Mouse (Mus musculus) heart, embryonic 16.5 days (tissue): ENCODE results near the gene Zfp617. TPM values are rescaled to one million over a fixed set of nuclear protein-coding genes. Genes with fewer than 3 reads are reported as not detected.
"Not testable (repeated sequence)": the region's sequence is repeated elsewhere in the genome, so short reads cannot be mapped to it uniquely, and the experiment has no call there.

Source experiments
- ATAC-seq: fragments of 200-750 bp; cut with Nextera tagmentation; replicated peaks from 2 replicates; pipeline ENCODE4 v1.8.0; 2017; ENCODE audit warnings: moderate number of reproducible peaks; ENCODE audit not compliant: insufficient read depth, low FRiP score; ENCODE audit errors: extremely low read depth
- H3K27ac ChIP-seq: fragments of 300-500 bp; sonication (generic); 2 replicates; pipeline ENCODE4 v1.5.1; 2014; ENCODE audit warnings: mild to moderate bottlenecking, low read length, control low read depth, moderate library complexity
- H3K27me3 ChIP-seq: fragments of 300-500 bp; sonication (generic); 2 replicates; pipeline ENCODE4 v1.6.1; 2014; ENCODE audit warnings: low read length, mixed read lengths; ENCODE audit not compliant: control insufficient read depth, insufficient read depth
- H3K36me3 ChIP-seq: fragments of 300-500 bp; sonication (generic); 2 replicates; pipeline ENCODE4 v1.6.1; 2014; ENCODE audit not compliant: control insufficient read depth, insufficient read depth
- H3K4me1 ChIP-seq: fragments of 300-500 bp; sonication (generic); 2 replicates; pipeline ENCODE4 v1.6.1; 2014; ENCODE audit warnings: low read length, mixed read lengths; ENCODE audit not compliant: control insufficient read depth, insufficient read depth
- H3K4me2 ChIP-seq: fragments of 300-500 bp; sonication (generic); 2 replicates; pipeline ENCODE4 v1.6.1; 2014; ENCODE audit warnings: low read depth, mild to moderate bottlenecking, control low read depth, low read length
- H3K4me3 ChIP-seq: fragments of 300-500 bp; sonication (generic); 2 replicates; pipeline ENCODE4 v1.5.1; 2014; ENCODE audit warnings: mild to moderate bottlenecking, control low read depth, low read length
- H3K9ac ChIP-seq: fragments of 300-500 bp; sonication (generic); 2 replicates; pipeline ENCODE4 v1.6.1; 2014; ENCODE audit warnings: low read length, control low read depth
- H3K9me3 ChIP-seq: fragments of 300-500 bp; sonication (generic); replicated peaks from 2 replicates; pipeline ENCODE4 v1.6.1; 2016; ENCODE audit warnings: low read length; ENCODE audit not compliant: control insufficient read depth
- WGBS: fragments of 180-500 bp; shearing (Covaris S2); extraction: QIAGEN DNeasy Blood & Tissue Kit; methylation state at CpG from one replicate; pipeline ENCODE4 v1.1.7; 2014; 5-methylcytosine and 5-hydroxymethylcytosine counted together
- polyA plus RNA-seq: library from polyadenylated mRNA; unstranded; fragments of >200 nt; fragmentation: Nextera tagmentation; extraction: Ambion mirVana; gene quantifications from 2 replicates; pipeline ENCODE4 v1.2.1, GENCODE M21; 2015

Zfp617 gene
- polyA plus RNA-seq, 1 experiment from 2014 or later, result 26.4 TPM

DNA sequence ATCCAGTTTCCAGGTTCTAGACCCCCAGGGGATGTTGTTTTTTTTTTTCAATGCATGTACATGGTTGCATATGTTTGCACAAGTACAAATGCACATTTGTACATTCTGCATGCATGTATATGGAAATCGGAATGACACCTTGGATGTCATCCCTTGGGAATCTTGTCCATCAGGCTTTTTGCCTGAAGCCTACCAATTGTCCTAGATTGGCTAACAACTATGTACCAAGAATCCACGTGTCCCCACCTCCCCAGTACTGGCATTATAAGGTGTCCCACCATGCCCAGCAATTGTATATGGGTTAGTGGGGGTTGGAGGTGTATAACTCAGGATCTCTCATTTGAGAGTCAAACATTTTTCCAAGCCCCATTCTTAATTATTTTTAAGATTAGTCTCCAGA is 3.9 kb downstream of the Zfp617 start:
- no peak for ATAC-seq
- Histone ChIP-seq H3K4me1 (0 out of 2 replicates have a peak, but pooled peaks cover 4% of the 10 kb centered on the region), H3K27me3 (no peaks in the 10 kb centered on the region), H3K4me3 (no peak overlapping the region), H3K4me2 (no peak overlapping the region), H3K9me3 (no peaks in the 10 kb centered on the region), H3K36me3 (peaks cover 15% of the 10 kb centered on the region), H3K27ac (no peak overlapping the region), H3K9ac (no peak overlapping the region)
- WGBS, result 79% methylated on average over 2 of the region's 2 CpGs

DNA sequence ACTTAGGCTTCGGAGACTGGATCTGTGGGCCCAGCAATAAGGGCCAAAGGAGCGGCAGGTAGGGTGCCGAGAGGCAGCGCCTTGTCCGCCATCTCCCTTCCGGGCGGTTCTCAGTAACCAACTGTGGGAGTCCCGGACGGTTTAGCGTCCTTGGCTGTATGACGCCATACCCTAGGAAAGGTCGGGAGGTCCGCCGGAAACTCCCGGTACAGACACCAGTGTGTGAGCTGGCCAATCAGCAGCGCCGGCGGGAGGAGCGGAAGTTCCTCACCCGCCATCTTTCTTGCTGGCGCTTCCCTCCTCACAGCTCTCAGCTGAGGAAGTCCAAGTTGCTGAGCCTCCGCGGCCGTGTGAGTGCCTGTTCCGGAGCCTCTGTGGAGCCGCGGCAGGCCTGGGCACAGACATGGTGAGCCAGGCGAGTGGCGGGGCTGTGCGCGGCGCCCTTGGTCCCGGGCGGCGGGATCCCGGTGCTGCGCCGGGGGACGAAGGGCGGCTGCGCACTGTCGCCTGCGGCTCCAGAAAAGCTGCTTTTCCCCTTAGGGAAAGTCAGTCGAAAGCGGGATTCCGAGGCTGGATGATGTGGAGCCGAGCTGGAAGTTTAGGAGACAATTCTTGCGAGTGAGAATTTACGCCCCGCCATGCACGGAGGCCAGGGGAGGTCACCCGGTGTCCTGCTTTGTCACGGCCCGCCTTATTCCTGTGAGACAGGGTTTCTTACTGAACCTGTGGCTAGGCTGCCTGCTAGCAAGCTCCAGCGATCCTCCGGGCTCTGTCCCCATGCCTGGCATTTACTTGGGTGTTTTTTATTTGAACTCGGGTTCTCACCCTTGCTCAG is 14.3 kb downstream of the Zfp617 start:
- Histone ChIP-seq H3K27ac (peak overlapping the region; percentile 88), H3K4me2 (peak overlapping the region; percentile 74), H3K4me3 (peak overlapping the region; percentile 59), H3K9ac (peak overlapping the region; percentile 78), H3K27me3 (no peaks in the 10 kb centered on the region), H3K4me1 (peaks cover 8% of the 10 kb centered on the region), H3K36me3 (peaks cover 2% of the 10 kb centered on the region), H3K9me3 (no peaks in the 10 kb centered on the region)
- under 1% methylated on average over 57 of the region's 57 CpGs for WGBS
- ATAC-seq, result peak; percentile 100

GRCm38 (mm10) chr8:71925791-71926190 is 17.4 kb downstream of the Zfp617 start:
- Histone ChIP-seq H3K9ac (no peak overlapping the region), H3K27me3 (no peaks in the 10 kb centered on the region), H3K9me3 (no peaks in the 10 kb centered on the region), H3K4me3 (no peak overlapping the region), H3K4me2 (no peak overlapping the region), H3K36me3 (peaks cover 25% of the 10 kb centered on the region), H3K27ac (no peak overlapping the region), H3K4me1 (peaks cover 8% of the 10 kb centered on the region)
- WGBS, result 93% methylated on average over 5 of the region's 5 CpGs
- ATAC-seq, result no peak

DNA sequence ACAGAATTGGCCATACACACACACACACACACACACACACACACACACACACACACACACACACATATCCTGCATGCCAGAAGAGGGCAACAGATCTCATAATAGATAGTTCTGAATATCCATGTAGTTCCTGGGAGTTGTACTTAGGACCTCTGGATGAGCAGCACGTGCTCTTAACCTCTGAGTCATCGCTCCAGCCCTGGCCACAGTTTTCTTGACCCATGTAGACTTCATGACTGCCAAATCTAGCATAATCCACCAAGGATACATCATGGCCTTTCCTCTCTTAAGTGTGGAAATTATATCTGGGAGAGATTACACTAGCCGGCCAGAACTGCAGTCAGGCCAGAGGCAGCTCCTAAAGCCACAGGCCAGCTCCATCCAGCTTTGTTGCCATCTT is 18.1 kb downstream of the Zfp617 start:
- 92% methylated on average over 3 of the region's 3 CpGs for WGBS
- H3K36me3 ChIP-seq, result peaks cover 33% of the 10 kb centered on the region
- no peak overlapping the region for H3K27ac ChIP-seq
- H3K4me2 ChIP-seq, result no peak overlapping the region
- peaks cover 2% of the 10 kb centered on the region; the same call in 1 of the 2 replicates for H3K9me3 ChIP-seq
- H3K9ac ChIP-seq, result no peak overlapping the region
- ATAC-seq, result no peak
- H3K4me1 ChIP-seq, result peaks cover 8% of the 10 kb centered on the region
- H3K4me3 ChIP-seq, result no peak overlapping the region
- H3K27me3 ChIP-seq, result no peaks in the 10 kb centered on the region

- Histone ChIP-seq H3K36me3 (peaks cover 36% of the 10 kb centered on the region), H3K27me3 (no peaks in the 10 kb centered on the region), H3K9ac (no peak overlapping the region), H3K9me3 (peaks cover 3% of the 10 kb centered on the region; the same call in 1 of the 2 replicates), H3K27ac (no peak overlapping the region), H3K4me1 (peaks cover 8% of the 10 kb centered on the region), H3K4me3 (no peak overlapping the region), H3K4me2 (no peak overlapping the region)
- ATAC-seq, result no peak
Measured at GRCm38 (mm10) chr8:71927779-71928178, 19.3 kb downstream of the Zfp617 start.

DNA sequence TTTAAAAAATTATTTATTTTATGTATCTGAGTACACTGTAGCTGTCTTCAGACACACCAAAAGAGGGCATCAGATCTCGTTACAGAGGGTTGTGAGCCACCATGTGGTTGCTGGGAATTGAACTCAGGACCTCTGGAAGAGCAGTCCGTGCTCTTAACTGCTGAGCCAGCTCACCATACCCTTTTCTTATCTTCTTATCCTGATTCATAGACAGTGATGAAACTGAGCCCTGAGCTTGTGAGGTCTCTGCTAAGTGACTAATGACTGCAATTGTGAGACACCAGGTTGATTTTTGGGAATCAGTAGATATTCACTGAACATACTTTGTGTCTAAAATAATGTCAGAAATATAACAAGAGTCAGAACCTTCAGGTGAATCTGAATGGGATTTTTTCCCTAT is 29.6 kb downstream of the Zfp617 start:
- H3K27ac ChIP-seq, H3K36me3 ChIP-seq, H3K4me1 ChIP-seq, H3K9ac ChIP-seq, H3K4me3 ChIP-seq, H3K27me3 ChIP-seq, H3K4me2 ChIP-seq, ATAC-seq, H3K9me3 ChIP-seq: not testable (repeated sequence)
- 77% methylated on average over 2 of the region's 2 CpGs for WGBS

GRCm38 (mm10) chr8:71940293-71941208 is 32.1 kb downstream of the Zfp617 start:
- no peak for ATAC-seq
- 71% methylated on average over 2 of the region's 2 CpGs for WGBS
- H3K9ac ChIP-seq, result no peak overlapping the region
- H3K27me3 ChIP-seq, result no peaks in the 10 kb centered on the region
- H3K4me2 ChIP-seq, result no peak overlapping the region
- H3K9me3 ChIP-seq, result no peaks in the 10 kb centered on the region
- H3K36me3 ChIP-seq, result no peaks in the 10 kb centered on the region
- no peak overlapping the region for H3K27ac ChIP-seq
- H3K4me1 ChIP-seq, result no peaks in the 10 kb centered on the region
- no peak overlapping the region for H3K4me3 ChIP-seq

DNA sequence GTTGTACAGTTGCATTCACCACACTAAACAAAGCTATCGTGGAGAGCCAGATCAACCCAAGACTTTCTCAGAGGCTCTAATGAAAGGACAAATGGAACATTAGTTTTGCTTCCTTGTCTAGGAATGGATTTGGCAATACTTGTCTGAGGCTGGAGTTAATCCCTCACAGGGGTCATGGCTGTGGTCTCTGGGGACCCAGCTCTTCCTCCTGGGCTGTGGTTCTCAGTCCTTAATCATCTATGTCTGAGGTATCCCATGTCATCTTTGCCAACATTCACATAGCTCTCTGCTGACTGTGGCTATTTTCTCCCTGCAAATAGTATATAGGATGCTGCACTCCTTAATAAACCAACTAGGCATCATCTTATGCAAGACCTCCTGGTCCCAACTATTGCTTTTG is 33.3 kb downstream of the Zfp617 start:
- H3K4me1 ChIP-seq, result no peaks in the 10 kb centered on the region
- no peak overlapping the region for H3K9ac ChIP-seq
- no peaks in the 10 kb centered on the region for H3K27me3 ChIP-seq
- WGBS, result 77% methylated on average over 1 of the region's 1 CpGs
- H3K4me3 ChIP-seq, result no peak overlapping the region
- H3K4me2 ChIP-seq, result no peak overlapping the region
- H3K36me3 ChIP-seq, result no peaks in the 10 kb centered on the region
- H3K27ac ChIP-seq, result no peak overlapping the region
- H3K9me3 ChIP-seq, result no peaks in the 10 kb centered on the region
- no peak for ATAC-seq

- Histone ChIP-seq H3K4me2 (no peak overlapping the region), H3K27ac (no peak overlapping the region), H3K4me1 (peaks cover 14% of the 10 kb centered on the region), H3K27me3 (no peaks in the 10 kb centered on the region), H3K36me3 (no peaks in the 10 kb centered on the region), H3K9me3 (no peaks in the 10 kb centered on the region), H3K9ac (no peak overlapping the region), H3K4me3 (no peak overlapping the region)
- 85% methylated on average over 5 of the region's 5 CpGs for WGBS
- ATAC-seq, result no peak
Measured at GRCm38 (mm10) chr8:71948624-71949023, 40.2 kb downstream of the Zfp617 start.
